Mouse (Mus musculus): ENCODE results near the gene Cnnm4.

DNA sequence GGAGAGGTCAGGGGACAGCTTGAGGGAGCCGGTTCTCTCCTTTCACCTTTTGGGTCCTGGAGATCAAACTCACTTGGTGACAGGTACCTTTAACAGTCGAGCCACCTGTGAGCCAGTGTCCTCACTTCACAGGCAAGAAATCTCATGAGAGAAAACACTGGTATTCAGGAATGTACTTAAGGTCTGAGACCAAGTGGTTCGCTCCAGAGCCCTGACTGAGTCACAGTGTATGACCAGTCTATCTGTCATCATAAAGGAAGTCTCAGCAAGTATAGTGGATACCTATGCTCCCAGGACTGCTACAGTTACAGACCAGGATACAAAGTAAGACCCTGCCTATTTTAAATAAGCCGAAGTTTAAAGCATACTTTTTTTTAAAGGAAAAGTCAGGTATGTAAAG is 38.4 kb upstream of the Cnnm4 start:
- TF ChIP-seq MEF2A (IDR thresholded peaks at IDR 0.05; ENCODE audit: borderline replicate concordance, low read depth, low read length) (no peak), CTCF (conservative IDR thresholded peaks at IDR 0.05 in 1 of 2, IDR thresholded peaks at IDR 0.05 in 1 of 2; ENCODE audit: low read depth in 2 of 2, low read length in 2 of 2) (no peak), ZC3H11A (IDR thresholded peaks at IDR 0.05; ENCODE audit: low read depth, low read length) (no peak), GABPA (IDR thresholded peaks at IDR 0.05; ENCODE audit: insufficient replicate concordance, low read depth, low read length) (no peak), MAFK (IDR thresholded peaks at IDR 0.05; ENCODE audit: insufficient replicate concordance, low read length) (no peak)
